Mouse (Mus musculus): ENCODE measurements around the gene Rab13. TPM values are rescaled to one million over a fixed set of nuclear protein-coding genes. Genes with fewer than 3 reads are reported as not detected.
"Not testable (repeated sequence)": the region's sequence is repeated elsewhere in the genome, so short reads cannot be mapped to it uniquely, and the experiment has no call there.

Gene Rab13
- polyA plus RNA-seq, 1 experiment = 10.2 TPM

- Histone ChIP-seq H3K4me1 (ENCODE audit: control insufficient read depth, insufficient read depth, low read length) (peaks cover 5% of the 10 kb centered on the region), H3K27me3 (ENCODE audit: control insufficient read depth, insufficient read depth, low read length) (no peaks in the 10 kb centered on the region), H3K27ac (ENCODE audit: insufficient read depth, low read length) (peak overlapping the region; percentile 92; the same call in 1 of the 2 replicates), H3K4me3 (replicated peaks; ENCODE audit: insufficient read depth, low read depth, low read length) (peak overlapping the region; percentile 96)
- 6% methylated on average over 10 of the region's 10 CpGs for WGBS
- DNase-seq = peak in 1 of 2 experiments; percentile 54
- TF ChIP-seq CTCF (IDR thresholded peaks at IDR 0.05; ENCODE audit: borderline replicate concordance, insufficient read depth, low read depth, low read length) (no peak), POLR2A (IDR thresholded peaks at IDR 0.05; ENCODE audit: borderline replicate concordance, insufficient read depth, low read length) (no peak)
These were observed 35.2 kb downstream of the Rab13 start for GRCm38 (mm10) chr3:90248746-90249100.

- TF ChIP-seq CTCF (IDR thresholded peaks at IDR 0.05; ENCODE audit: borderline replicate concordance, insufficient read depth, low read depth, low read length) (no peak), POLR2A (IDR thresholded peaks at IDR 0.05; ENCODE audit: borderline replicate concordance, insufficient read depth, low read length) (no peak)
- H3K4me3 ChIP-seq (replicated peaks; ENCODE audit: insufficient read depth, low read depth, low read length) = no peak overlapping the region
- WGBS = 89% methylated on average over 6 of the region's 6 CpGs
- H3K4me1 ChIP-seq (ENCODE audit: control insufficient read depth, insufficient read depth, low read length) = peaks cover 6% of the 10 kb centered on the region
- no peak for DNase-seq
- no peak overlapping the region for H3K27ac ChIP-seq (ENCODE audit: insufficient read depth, low read length)
- no peaks in the 10 kb centered on the region for H3K27me3 ChIP-seq (ENCODE audit: control insufficient read depth, insufficient read depth, low read length)
These were observed 37.3 kb downstream of the Rab13 start for GRCm38 (mm10) chr3:90250791-90251190.

GRCm38 (mm10) chr3:90251731-90252226 is 38.3 kb downstream of the Rab13 start:
- not testable (repeated sequence) for H3K27ac ChIP-seq (ENCODE audit: insufficient read depth, low read length); DNase-seq; H3K4me3 ChIP-seq (replicated peaks; ENCODE audit: insufficient read depth, low read depth, low read length); H3K27me3 ChIP-seq (ENCODE audit: control insufficient read depth, insufficient read depth, low read length)
- H3K4me1 ChIP-seq (ENCODE audit: control insufficient read depth, insufficient read depth, low read length) = peaks cover 14% of the 10 kb centered on the region
- 57% methylated on average over 11 of the region's 12 CpGs for WGBS

GRCm38 (mm10) chr3:90252659-90253058 is 39.2 kb downstream of the Rab13 start:
- 40% methylated on average over 2 of the region's 2 CpGs for WGBS
- not testable (repeated sequence) for H3K27me3 ChIP-seq (ENCODE audit: control insufficient read depth, insufficient read depth, low read length); H3K27ac ChIP-seq (ENCODE audit: insufficient read depth, low read length); DNase-seq; H3K4me3 ChIP-seq (replicated peaks; ENCODE audit: insufficient read depth, low read depth, low read length)
- H3K4me1 ChIP-seq (ENCODE audit: control insufficient read depth, insufficient read depth, low read length) = peaks cover 19% of the 10 kb centered on the region

- DNase-seq; H3K4me3 ChIP-seq (replicated peaks; ENCODE audit: insufficient read depth, low read depth, low read length); H3K27ac ChIP-seq (ENCODE audit: insufficient read depth, low read length); H3K27me3 ChIP-seq (ENCODE audit: control insufficient read depth, insufficient read depth, low read length): not testable (repeated sequence)
- H3K4me1 ChIP-seq (ENCODE audit: control insufficient read depth, insufficient read depth, low read length) = peaks cover 24% of the 10 kb centered on the region
- WGBS = 50% methylated on average over 1 of the region's 1 CpGs
These were observed 39.7 kb downstream of the Rab13 start for GRCm38 (mm10) chr3:90253174-90253573.

- 0 out of 2 replicates have a peak, but pooled peaks have one; percentile 43 for TF ChIP-seq POLR2A (IDR thresholded peaks at IDR 0.05; ENCODE audit: borderline replicate concordance, insufficient read depth, low read length)
- no peak for TF ChIP-seq CTCF (IDR thresholded peaks at IDR 0.05; ENCODE audit: borderline replicate concordance, insufficient read depth, low read depth, low read length)
- H3K4me1 ChIP-seq (ENCODE audit: control insufficient read depth, insufficient read depth, low read length) = peaks cover 31% of the 10 kb centered on the region
- WGBS = 0% methylated on average over 39 of the region's 40 CpGs
- H3K27me3 ChIP-seq (ENCODE audit: control insufficient read depth, insufficient read depth, low read length) = no peaks in the 10 kb centered on the region
- peak; percentile 96 to 99 for DNase-seq
- H3K27ac ChIP-seq (ENCODE audit: insufficient read depth, low read length) = peak within 1 kb of the TSS; percentile 85
- peak within 1 kb of the TSS; percentile 87 for H3K4me3 ChIP-seq (replicated peaks; ENCODE audit: insufficient read depth, low read depth, low read length)
These were observed 40.3 kb downstream of the Rab13 start, which contains the start of gene Crtc2 for GRCm38 (mm10) chr3:90253653-90254418. Gene Crtc2 (plus strand): TSS chr3:90254163.

- Histone ChIP-seq H3K4me3 (replicated peaks; ENCODE audit: insufficient read depth, low read depth, low read length) (peak overlapping the region; percentile 87), H3K27me3 (ENCODE audit: control insufficient read depth, insufficient read depth, low read length) (no peaks in the 10 kb centered on the region), H3K27ac (ENCODE audit: insufficient read depth, low read length) (peak overlapping the region; percentile 85), H3K4me1 (ENCODE audit: control insufficient read depth, insufficient read depth, low read length) (peaks cover 38% of the 10 kb centered on the region)
- under 1% methylated on average over 41 of the region's 41 CpGs for WGBS
- DNase-seq = no peak
- TF ChIP-seq POLR2A (IDR thresholded peaks at IDR 0.05; ENCODE audit: borderline replicate concordance, insufficient read depth, low read length) = no peak
- TF ChIP-seq CTCF (IDR thresholded peaks at IDR 0.05; ENCODE audit: borderline replicate concordance, insufficient read depth, low read depth, low read length) = no peak
These were observed 41.1 kb downstream of the Rab13 start for GRCm38 (mm10) chr3:90254419-90255193.

- Histone ChIP-seq H3K27me3 (ENCODE audit: control insufficient read depth, insufficient read depth, low read length) (no peaks in the 10 kb centered on the region), H3K27ac (ENCODE audit: insufficient read depth, low read length) (peak overlapping the region; percentile 52; the same call in 1 of the 2 replicates), H3K4me3 (replicated peaks; ENCODE audit: insufficient read depth, low read depth, low read length) (peak overlapping the region; percentile 87), H3K4me1 (ENCODE audit: control insufficient read depth, insufficient read depth, low read length) (peaks cover 44% of the 10 kb centered on the region)
- no peak for DNase-seq
- no peak for TF ChIP-seq CTCF (IDR thresholded peaks at IDR 0.05; ENCODE audit: borderline replicate concordance, insufficient read depth, low read depth, low read length)
- TF ChIP-seq POLR2A (IDR thresholded peaks at IDR 0.05; ENCODE audit: borderline replicate concordance, insufficient read depth, low read length) = no peak
- 4% methylated on average over 2 of the region's 2 CpGs for WGBS
These were observed 41.7 kb downstream of the Rab13 start for GRCm38 (mm10) chr3:90255194-90255565.
